Mouse (Mus musculus): ENCODE data around the gene Car2.

The Car2 gene

DNA sequence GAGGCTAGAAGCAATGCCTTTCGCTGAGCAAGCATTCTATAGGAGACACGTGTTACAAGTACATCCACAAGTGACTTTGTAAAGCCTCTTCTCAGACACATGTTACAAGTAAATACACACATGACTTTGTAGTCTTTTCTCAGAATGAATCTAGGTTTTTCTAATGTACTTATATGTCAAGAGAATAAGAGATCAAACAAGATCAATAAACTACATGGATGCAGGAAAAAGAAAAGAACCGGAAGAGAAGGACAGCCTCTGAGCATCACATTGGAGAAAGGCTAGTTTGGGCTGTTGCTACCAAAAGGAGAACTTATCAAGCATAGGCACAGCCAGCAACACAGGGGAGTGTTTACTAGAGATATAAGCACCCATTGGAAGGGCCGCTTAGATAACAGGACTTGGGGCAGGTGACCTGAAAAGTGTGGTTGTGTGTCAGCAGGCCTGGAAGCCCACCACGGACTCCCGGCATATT is 7.3 kb upstream of the Car2 start:
- DNase-seq (ENCODE audit: low read depth, low spot score), result peak; percentile 82

DNA sequence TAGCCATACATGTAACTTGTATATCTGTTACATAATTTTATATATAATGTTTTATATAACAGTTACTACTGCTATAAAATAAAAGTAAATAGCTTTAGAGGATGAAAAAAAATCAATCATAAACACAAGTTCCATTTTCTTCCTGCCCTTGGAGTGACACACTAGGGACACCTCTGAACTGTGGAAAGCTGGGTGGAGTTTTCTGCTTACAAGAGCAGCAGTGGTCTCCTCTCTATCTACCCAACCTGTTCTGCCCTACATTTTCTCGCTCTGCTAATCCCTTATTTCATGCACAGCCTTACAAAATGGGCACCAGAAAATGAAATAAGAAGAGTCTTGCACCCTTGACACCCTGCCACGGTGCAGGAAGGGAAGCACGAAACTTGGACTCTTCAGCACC is 6.8 kb upstream of the Car2 start:
- peak; percentile 58 for DNase-seq (ENCODE audit: low read depth, low spot score)

- DNase-seq (ENCODE audit: low read depth, low spot score), result no peak
Measured at GRCm38 (mm10) chr3:14880277-14880676, 5.8 kb upstream of the Car2 start.

DNA sequence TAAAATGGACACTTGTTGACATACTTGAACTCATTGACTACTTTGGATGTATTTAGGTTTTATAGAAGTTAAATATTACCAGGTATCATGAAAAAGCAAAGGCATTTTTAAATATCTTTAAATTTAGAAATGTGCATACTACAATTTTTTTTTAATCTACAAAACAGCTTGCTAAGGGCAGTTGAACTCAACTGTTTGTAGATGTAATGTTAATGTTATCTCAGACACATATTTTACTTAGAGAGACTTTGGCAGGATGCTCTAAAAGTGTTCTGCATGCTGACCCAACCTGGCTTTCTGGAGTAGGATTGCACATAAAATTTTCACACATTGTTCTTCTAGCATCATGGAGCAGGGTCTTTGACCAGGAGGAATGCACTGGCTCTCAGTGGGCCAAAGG is 4.1 kb upstream of the Car2 start:
- DNase-seq (ENCODE audit: low read depth, low spot score), result no peak

DNA sequence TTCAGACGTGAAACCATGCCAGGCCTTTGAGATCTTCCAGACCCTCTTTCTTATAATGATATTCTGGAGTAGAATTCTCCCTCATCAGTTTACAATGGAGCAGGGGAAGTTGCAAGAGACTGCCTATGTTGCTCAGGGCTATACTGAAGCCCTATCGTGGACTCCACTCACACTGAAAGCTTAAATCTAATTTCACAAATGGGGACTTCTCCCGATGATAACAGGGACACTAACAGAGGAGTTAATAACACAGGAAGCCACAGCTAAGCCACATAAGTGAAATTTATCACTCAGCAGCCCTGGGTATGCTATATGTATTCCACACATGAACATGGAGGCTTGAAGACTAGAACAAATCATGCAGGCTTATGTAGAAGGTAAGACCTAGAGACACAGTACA is 3.3 kb upstream of the Car2 start:
- DNase-seq (ENCODE audit: low read depth, low spot score), result no peak

DNA sequence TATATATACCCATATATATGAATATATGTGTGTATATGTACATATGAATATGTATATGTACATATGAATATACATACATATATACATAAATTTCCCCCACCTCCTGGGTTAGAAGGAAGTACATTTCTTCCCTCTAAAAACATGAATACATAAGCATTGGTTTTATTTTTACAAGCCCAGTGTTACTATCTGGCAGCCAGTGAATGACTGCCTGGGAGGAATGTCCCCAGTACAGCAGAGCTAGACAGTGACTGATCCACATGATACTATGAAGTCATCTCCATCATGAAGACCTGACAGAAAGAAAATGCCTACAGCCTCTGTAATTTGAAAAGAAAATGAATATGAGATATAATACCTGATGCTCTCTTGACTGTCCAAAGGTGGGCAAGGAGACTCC is 1.2 kb upstream of the Car2 start:
- no peak for DNase-seq (ENCODE audit: low read depth, low spot score)

DNA sequence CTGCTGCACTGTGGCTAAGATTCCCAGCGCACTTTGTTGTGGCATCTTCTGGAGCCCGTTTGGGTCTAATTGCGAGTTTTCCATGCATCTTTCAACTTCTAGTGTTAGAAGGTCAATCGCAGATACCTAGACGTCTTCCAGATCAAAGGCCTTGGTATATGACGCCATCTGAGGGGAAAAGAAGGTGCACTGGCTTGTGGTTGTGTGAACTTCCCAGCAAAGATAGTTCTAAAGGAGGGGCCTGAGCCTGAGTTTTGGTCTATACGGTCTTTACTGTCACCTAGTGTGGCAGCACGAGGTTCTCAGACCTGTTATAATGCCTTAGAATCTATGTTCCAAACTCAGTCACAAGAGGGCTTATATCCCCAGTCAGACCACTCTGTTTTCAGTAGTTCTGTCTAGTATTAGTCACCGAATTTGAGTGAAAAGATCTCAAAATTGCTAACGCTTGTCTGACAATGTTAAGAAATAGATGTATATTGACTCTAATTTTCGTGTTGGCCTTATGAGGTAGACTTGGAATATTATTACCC is 1.1 kb downstream of the Car2 start:
- DNase-seq (ENCODE audit: low read depth, low spot score), result no peak

GRCm38 (mm10) chr3:14887686-14888295 is 1.7 kb downstream of the Car2 start:
- DNase-seq (ENCODE audit: low read depth, low spot score), result no peak

DNA sequence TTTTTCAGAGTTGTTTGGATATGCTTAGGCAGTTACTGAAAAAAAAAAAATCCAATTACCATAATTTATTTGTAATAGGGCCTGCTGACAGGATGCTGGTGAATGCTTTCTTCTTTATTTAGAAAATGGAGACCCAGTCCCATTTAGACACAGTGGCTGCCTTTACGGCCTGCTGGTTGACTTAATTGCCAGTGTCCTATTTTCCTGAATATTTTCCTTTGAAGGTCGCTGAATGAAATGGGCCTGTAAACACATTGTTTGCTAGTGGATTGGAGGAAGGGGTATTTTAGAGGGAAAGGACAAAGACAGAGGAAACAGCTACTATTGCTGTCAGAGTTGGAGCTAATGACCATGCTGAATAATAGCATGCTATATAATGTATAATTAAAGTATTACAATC is 2.5 kb downstream of the Car2 start:
- DNase-seq (ENCODE audit: low read depth, low spot score), result no peak

DNA sequence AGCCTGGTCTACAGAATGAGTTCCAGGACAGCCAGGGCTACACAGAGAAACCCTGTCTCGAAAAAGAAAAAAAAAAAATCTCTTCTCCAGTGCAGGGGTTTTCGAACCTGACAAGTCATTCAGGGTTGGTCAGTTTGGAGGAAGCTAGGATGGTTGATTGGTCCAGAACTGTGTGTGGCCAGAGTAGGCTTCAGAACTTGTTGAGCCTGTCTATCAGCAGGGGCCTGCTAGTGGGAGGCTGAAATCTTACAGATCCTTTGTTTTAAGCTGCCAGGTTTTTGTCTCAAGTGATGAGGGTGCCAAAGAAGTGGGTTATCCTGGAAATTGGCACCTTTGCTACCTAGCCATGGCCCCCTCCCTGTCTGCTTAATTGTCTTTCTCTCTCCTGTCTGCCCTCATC is 3.0 kb downstream of the Car2 start:
- DNase-seq (ENCODE audit: low read depth, low spot score), result no peak

DNA sequence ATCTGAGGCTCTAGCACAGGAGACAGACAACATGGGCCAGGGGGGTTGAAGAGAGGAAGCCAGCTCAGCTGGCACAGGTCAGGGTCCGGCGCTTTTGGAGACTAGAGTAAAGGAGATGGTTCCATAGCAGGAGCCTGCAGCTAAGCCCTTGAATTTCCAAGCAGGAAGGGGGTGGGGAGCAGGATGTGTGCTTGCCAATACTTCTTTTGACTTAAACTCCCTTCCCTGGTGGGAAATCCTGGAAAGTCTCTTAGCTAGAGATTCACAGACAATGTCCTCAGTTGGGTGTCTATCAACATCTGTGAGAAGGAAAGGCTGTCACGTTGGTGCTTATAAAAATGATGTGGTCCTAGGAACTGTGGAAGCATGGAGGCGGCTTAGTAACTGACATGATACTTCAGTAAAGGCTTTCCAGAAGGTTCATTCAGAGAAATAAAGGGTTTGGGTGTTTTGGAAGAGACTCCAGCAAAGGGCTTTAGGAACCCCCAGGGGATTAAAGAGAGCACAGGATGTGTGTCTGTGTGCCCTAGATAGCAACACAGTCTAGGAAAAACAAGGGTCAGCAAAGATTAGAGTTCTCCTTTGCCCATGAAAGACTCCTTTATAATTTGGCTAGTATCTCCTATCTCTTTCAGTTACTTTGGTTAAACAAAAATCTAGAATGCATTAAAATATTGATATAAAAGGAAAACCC is 3.8 kb downstream of the Car2 start:
- DNase-seq (ENCODE audit: low read depth, low spot score), result no peak

DNA sequence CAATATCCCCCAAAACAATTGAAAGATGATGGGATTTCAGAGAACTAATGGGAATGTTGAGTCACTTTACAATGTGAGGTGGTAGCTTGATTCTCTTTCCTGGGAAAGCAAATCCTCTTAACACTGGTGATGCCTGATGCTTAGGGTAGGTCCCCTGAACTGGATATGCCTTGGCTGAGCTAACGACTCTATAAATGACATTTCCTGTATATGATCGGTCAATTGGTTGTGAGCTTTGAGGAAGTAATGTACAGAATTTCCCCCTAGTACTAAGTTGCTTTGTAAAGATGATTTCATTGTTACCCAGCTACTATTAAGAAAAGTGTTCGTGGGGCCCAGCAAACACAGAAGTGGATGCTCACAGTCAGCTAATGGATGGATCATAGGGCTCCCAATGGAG is 6.9 kb downstream of the Car2 start:
- no peak for DNase-seq (ENCODE audit: low read depth, low spot score)

DNA sequence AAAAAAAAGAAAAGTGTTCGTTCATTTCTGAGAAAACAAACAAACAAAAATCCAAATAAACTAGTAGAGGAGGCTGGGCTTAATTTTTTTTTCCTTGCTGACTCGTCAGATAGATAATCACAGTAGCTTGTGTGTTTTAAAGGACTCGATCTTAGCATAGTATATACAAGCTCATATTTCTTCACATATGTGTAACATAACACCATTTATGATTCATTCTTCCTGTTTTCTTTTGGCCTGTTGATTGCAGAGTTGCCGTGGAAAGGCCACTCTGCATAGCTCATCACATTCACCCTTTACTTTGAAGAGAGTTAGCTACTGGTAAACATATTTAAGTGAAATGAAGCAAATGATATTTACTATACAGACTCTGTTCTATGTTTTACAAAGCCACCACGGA is 7.6 kb downstream of the Car2 start:
- no peak for DNase-seq (ENCODE audit: low read depth, low spot score)

GRCm38 (mm10) chr3:14895333-14895732 is 9.3 kb downstream of the Car2 start:
- DNase-seq (ENCODE audit: low read depth, low spot score), result no peak

DNA sequence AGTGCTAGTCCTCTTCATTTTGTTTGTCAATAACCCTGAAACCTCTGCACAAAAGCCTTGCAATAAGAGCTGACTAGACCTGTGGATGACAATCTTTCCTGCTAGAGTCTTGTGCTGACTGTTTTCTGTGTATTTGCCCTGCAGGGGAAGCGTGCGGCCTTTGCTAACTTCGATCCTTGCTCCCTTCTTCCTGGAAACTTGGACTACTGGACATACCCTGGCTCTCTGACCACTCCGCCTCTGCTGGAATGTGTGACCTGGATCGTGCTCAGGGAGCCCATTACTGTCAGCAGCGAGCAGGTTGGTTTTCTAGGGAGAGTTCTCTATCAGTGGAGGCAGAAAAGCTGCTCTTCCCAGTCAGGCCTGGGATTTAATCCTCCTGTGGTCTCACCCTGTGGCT is 11.7 kb downstream of the Car2 start:
- DNase-seq (ENCODE audit: low read depth, low spot score), result no peak

DNA sequence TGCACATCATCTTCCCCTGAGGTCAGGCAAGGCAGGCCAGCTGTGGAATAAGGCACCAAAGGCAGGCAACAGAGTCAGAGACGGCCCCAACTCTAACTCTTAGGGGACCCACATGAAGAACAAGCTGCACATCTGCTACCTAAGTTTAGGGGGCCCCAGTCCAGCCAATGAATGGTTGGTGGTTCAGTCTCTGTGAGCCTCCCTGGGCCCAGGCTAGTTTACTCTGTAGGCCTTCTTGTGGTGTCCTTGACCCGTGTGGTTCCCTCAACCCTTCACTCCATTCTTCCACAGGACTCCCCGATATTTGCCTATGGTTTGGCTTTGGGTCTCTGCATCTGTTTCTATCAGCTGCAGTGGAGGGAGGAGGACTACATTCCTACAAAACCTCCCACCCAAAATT is 17.3 kb downstream of the Car2 start:
- DNase-seq (ENCODE audit: low read depth, low spot score), result no peak

DNA sequence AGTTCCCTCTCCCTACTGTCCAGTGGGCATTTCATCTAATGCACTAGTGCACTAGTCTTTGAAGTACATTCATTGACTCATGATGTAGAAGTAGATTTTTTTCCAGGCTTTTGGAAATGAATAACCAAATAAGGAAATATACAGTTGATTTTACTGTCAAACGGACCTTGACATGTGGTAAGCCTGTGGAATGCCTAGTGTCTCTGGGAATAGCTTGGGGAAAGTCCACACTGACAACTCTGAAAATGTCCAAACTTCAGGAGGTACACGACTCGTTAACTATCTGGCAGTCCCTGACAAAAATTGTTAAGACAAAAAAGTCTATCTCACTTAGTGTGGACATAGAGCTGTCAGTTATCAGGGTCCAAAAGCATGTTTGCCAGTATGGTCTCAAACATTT is 18.1 kb downstream of the Car2 start:
- no peak for DNase-seq (ENCODE audit: low read depth, low spot score)

DNA sequence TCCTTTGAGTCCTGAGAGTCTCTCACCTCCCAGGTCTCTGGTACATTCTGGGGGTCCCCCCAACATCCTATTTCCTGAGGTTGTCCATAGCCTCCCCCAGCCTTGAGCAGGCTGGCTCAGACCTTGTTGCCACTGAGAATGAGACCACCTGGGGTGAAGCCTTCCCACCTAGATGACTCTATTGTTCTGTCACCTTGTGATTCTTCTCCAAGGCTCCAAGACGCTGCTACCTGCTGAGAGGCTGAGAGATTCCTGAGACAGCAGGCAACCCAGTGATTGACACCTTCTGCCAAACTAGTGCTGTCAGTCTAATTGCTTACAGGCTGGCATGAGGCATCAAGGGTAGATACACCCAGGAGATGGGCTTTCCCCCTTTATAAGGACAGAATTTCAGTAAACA is 21.2 kb downstream of the Car2 start:
- DNase-seq (ENCODE audit: low read depth, low spot score), result no peak

DNA sequence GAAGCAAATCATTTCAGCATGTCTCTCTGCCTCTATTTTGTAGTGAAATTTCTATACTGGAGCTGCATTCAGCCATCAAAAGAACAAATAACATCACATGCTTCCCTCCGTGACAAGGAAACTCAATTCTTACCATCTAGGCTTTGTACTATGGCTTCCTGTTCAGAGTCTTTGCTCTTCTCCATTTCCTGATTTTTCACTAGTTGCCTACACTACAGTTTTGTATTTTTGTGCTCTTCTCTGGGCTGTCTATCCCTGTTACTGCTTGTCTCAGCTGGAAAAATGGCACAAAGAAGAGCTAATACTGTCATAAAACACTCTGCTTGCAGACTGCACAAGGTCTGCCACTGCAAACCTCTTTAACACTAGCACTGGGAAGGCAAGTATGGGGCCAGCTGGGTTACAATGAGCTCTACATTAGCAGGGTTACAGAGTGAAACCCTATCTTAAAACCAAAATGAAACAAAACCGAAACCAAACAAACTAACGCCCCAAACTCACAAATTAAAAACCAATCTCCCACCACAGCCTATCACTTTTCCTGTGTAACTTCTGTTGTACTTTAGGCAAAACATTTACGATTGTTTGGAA is 26.0 kb downstream of the Car2 start:
- no peak for DNase-seq (ENCODE audit: low read depth, low spot score)

- DNase-seq (ENCODE audit: low read depth, low spot score), result no peak
Measured at GRCm38 (mm10) chr3:14913774-14914173, 27.7 kb downstream of the Car2 start.

- no peak for DNase-seq (ENCODE audit: low read depth, low spot score)
Measured at GRCm38 (mm10) chr3:14915355-14915754, 29.3 kb downstream of the Car2 start.

DNA sequence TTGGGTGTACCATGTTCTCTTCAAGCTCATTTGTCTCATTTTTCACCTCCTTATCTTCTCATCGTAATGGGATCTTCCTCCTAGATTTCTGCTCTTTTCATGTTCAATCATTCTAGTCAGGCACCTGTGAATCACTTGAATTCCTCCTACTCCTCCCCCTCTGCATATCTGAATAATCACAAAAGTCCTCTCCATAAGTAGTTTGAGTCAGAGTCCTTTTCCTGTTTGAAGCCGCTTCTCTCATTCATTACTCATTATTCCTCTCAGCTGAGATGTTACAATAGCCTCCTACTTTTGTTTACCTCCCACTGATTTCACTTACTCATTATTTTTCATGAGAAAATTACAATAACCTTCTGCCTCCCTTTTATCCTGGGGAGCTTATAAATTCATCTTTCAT is 31.2 kb downstream of the Car2 start:
- DNase-seq (ENCODE audit: low read depth, low spot score), result no peak

- DNase-seq (ENCODE audit: low read depth, low spot score), result no peak
Measured at GRCm38 (mm10) chr3:14944706-14945105, 58.6 kb downstream of the Car2 start.

Measured in c-Kit-negative CD71-positive TER-119-positive erythroid progenitor cells, embryonic 14.5 days (primary cell).